Mouse (Mus musculus): ENCODE results near the gene Wfikkn2.
A peak's percentile ranks its signal among the peaks of the same experiment; 100 is the strongest.
"Not testable (repeated sequence)": the region's sequence is repeated elsewhere in the genome, so short reads cannot be mapped to it uniquely, and the experiment has no call there.

The Wfikkn2 gene

DNA sequence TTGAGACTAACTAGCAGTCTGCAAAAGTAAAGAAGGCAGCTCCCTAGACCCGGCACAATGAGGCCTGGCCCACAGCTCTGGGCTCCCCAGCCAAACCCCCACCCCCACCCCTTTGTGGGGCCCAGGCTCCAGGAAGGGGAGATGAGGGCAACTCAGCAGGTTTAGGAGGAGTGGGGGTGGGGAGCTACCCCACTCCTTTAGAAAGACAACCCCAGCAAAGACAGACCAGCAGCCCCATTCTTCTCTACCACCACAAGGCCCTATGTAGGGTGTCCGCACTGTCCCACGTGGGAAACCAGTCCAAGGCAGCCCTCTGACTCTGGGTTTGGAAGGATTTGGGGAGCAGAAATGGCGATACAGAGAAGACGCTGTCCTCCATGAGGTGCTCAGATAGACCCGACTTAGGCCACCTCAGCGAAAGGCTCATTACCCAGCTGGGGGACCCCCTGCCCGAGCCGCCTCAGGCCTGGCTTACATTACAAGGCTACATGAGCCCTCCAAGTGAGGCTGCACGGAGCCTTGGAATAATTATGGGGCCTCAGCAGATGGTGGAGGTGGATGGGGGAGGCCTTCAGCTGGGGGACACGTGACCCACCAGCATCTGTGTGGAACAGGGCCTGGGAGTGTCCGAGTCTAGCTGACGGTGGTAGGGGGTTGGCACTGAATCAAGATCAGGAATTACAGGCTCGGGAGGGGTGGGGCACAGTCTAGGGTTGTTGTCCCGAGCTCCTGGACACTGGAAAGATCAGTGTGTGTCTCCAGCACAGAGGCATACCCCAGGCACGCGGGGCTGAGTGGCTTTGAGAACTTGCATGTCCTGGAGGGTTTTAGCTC, at the start of gene Wfikkn2:
Gene Wfikkn2 (minus strand): TSS at position 51 of the 834 bp plus-strand sequence.
- no peak for DNase-seq (ENCODE audit: low spot score)

DNA sequence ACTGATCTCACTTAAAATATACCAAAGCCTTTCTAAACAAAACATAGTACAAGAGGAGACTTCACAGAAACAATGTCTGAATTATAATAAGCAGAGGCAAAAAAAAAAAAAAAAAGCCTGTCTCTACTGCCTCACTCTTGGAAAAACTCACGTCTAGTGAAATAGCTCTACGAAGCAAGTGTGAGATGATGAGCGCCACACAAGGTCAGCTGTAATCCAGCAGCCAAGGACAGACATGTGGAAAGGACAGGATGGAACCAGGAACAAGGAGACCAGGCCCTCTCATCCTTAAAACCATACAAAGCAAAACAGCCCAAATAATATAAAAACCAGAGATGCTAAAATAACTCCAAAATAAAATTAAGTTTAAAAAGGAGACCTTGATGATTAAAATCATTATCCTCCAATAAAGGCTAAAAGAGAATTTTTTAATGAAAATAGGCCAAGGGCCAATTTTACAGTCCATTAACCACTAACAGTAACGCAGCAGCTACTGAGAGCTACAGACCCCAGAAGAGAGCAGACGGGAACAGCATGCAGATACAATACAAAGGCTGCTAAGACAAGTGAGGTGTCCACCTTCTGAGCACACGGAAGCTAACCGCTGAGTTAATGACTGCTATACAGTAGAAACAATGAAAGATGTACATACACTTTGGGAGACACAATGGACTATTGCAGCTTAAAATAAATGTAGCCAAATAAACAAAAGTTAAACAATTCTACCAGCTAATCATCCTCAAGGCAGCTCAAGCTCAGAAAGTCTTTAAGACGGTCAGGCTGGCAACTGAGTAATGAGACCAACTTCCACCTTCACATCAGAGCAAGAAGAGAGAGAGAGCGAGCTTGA, 49.4 kb upstream of the Wfikkn2 start:
- no peak for DNase-seq (ENCODE audit: low spot score)

GRCm38 (mm10) chr11:94290062-94290740, 44.4 kb upstream of the Wfikkn2 start:
- DNase-seq (ENCODE audit: low spot score) = no peak

DNA sequence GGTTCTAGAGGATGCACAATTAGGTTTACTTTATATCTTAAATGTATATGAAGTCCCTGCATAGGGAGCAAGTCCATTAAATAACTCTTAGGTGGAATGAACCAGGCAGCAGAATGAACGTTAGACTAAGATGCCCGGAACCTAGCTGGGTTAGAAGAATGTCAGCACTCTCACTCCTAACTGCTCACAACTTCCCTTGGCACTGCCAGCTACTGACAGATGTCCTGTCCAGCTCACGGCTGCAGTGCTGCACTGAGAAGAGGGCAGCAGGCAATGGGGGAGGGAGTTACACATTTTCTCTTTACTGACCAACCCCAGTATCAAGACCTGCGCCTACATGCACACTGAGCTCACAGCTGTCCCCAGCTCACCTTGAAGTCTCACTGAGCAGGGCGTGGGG, 41.3 kb upstream of the Wfikkn2 start:
- no peak for DNase-seq (ENCODE audit: low spot score)

DNA sequence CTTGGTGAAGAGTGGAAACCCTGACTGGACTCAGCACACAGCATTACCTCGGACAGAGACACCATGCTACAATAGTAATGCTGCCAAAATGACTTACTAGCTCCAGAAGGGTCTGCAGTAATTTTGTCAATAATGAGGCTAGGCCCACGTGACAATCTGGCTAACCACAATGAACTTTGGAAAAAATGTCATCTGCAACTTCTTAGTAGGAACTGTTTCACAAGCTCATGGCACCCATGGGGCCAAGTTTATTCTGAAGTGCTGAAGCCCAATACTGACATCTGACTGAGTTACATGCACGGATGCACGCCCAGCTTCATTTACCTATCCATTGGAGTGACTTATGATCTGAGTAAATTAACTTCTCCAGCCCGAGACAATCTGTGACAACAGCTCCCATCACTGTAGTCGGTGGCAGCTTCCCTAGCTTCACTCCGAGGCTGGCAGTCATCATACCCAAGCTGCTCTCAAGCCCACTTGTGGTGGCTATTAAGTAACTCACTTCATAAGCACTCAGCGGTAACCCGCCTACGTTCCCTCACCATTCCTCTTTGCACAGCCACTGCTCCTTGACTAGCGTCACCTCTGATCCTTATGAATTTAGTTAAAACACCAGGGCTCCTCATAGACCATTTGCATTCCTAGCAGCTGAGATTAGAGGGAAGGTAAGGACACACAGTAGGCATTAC, 40.2 kb upstream of the Wfikkn2 start:
- peak; percentile 72 for DNase-seq (ENCODE audit: low spot score)

GRCm38 (mm10) chr11:94283536-94284099, 37.8 kb upstream of the Wfikkn2 start:
- peak; percentile 54 for DNase-seq (ENCODE audit: low spot score)

DNA sequence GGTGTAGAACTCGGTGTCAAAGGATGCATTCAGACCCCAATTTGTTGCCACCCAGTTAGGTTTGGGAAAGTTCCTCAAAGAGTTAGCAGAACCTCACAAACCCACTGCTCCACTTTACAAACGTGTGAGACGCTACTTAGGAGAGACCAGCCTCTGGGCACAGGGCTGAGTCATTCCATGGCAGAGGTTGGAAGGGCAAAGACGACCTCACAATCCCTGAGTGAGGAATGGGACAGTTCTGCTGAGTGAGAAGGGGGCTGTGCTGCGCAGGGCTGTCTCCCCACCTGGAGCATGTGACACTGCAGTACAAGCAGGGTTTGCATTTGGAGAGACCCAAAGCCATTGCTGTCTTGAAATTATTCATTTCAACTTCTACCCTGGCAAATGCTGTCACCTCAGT, 36.5 kb upstream of the Wfikkn2 start:
- DNase-seq (ENCODE audit: low spot score) = peak; percentile 59

GRCm38 (mm10) chr11:94281199-94282181, 35.7 kb upstream of the Wfikkn2 start, which contains the start of gene Gm21885:
Gene Gm21885 (plus strand): TSS chr11:94281873.
- DNase-seq (ENCODE audit: low spot score) = peak; percentile 86

GRCm38 (mm10) chr11:94276869-94277337, 31.1 kb upstream of the Wfikkn2 start:
- peak; percentile 96 for DNase-seq (ENCODE audit: low spot score)

- DNase-seq (ENCODE audit: low spot score) = no peak
These were observed 29.9 kb upstream of the Wfikkn2 start for GRCm38 (mm10) chr11:94275686-94276085.

- DNase-seq (ENCODE audit: low spot score) = no peak
These were observed 29.4 kb upstream of the Wfikkn2 start for GRCm38 (mm10) chr11:94275226-94275625.

- no peak for DNase-seq (ENCODE audit: low spot score)
These were observed 28.5 kb upstream of the Wfikkn2 start for GRCm38 (mm10) chr11:94274206-94274867.

GRCm38 (mm10) chr11:94272960-94273927, 27.4 kb upstream of the Wfikkn2 start:
- DNase-seq (ENCODE audit: low spot score) = no peak

- DNase-seq (ENCODE audit: low spot score) = no peak
These were observed 25.2 kb upstream of the Wfikkn2 start for GRCm38 (mm10) chr11:94271015-94271414.

DNA sequence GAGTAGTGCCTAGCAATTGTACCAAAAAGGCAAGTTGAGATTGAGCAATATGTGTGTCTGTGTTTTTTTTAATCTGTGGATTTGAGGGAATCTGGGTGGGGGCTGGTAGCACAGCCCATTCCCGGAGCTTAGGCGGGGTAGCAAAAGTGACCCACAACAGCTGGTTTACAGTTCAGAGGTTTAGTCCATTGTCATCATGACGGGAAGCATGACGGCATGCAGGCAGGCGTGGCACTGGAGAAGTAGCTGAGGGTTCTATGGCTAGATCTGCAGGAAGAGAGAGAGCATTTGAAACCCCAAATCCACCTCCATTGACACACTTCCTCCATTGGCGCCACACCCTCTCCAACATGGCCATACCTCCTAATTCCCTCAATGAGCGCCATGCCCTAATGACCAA, 24.1 kb upstream of the Wfikkn2 start:
- no peak for DNase-seq (ENCODE audit: low spot score)

DNA sequence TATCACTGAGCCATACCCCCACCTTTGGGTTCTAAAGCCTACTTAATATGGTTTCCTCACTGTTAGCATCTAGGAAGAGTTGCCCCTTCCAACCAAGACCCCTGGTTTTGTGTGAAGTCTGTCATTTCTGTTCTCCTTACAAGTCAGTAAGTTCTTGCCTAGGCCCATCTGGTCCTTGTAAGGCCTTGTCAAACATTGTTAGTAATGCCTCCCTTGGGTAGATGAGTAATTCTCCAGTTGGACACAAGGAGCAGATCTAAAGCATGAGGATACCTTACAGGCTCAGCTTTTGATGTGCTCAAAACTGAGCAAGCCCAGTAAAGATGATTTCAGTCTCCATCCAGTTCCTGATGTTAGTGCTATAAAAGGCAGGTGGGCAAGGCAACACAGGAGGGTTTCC, 23.0 kb upstream of the Wfikkn2 start:
- DNase-seq (ENCODE audit: low spot score) = no peak

GRCm38 (mm10) chr11:94266155-94266554, 20.4 kb upstream of the Wfikkn2 start:
- DNase-seq (ENCODE audit: low spot score) = not testable (repeated sequence)

DNA sequence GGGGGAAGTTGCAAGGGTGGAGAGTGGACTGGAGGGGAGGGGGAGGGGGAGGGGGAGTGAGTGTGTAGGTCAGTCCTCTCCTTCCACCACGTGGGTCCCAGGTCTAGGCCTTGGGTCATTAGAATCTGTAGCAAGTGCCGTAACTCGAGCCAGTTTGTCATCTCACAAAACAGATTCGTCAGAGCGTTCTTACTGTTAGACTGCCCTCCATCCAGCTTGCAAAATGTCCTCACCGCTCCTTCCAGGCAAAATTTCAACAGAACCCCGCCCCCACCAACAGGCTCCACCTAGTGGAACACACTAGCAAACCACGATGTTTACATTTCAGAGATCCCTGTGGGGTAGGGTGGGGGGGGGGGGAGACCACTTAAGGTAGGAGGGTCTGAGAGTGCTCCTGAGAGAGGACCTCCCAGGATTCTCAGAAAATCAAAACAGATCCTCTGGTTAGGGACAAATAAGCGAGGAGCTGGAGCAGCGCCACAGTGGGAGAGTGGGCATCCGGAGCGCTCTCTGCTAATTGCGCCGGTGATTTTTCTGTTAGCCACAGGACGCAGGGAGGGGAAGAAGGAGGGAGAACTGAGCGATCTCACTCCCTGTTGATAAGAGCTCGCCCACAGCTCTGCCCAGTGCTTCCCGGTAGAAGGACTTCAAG, 19.5 kb upstream of the Wfikkn2 start:
- peak; percentile 82 for DNase-seq (ENCODE audit: low spot score)

Data from adipocyte (in vitro differentiated cells).